Mouse (Mus musculus) lung, adult 2 months (tissue): ENCODE measurements at regions not wholly inside any gene's neighbourhood (a gene's known extent, or its start where the extent isn't known, plus 50 kb on each side); places are given as distances from the start of the nearest gene placed in this dataset.

Experiments
- DNase-seq: peaks from one replicate; pipeline ENCODE4 v3.0.0; 2022
- H3K4me1 ChIP-seq: fragments of 200-500 bp; 2 replicates; pipeline ENCODE4 v1.6.1; 2011; ENCODE audit warnings: low read length; ENCODE audit not compliant: control insufficient read depth, insufficient read depth
- H3K4me3 ChIP-seq: fragments of 200-500 bp; replicated peaks from 2 replicates; pipeline ENCODE3; 2011; ENCODE audit warnings: low read depth, mild to moderate bottlenecking, control low read depth, low read length; ENCODE audit errors: extremely low read depth
- CTCF ChIP-seq: fragments of 200-500 bp; IDR thresholded peaks from 2 replicates; pipeline ENCODE4 v1.5.1; 2011; ENCODE audit warnings: mild to moderate bottlenecking, low read length, control low read depth; ENCODE audit not compliant: insufficient read depth
- POLR2A ChIP-seq: fragments of 200-500 bp; IDR thresholded peaks from 2 replicates; pipeline ENCODE4 v1.6.1; 2011; ENCODE audit warnings: low read depth, mild to moderate bottlenecking, control low read depth, low read length, borderline replicate concordance; ENCODE audit errors: extremely low read depth
- WGBS: fragments of 180-500 bp; shearing (Covaris S2); methylation state at CpG from one replicate; pipeline ENCODE4 v1.1.7; 2018; 5-methylcytosine and 5-hydroxymethylcytosine counted together

DNA sequence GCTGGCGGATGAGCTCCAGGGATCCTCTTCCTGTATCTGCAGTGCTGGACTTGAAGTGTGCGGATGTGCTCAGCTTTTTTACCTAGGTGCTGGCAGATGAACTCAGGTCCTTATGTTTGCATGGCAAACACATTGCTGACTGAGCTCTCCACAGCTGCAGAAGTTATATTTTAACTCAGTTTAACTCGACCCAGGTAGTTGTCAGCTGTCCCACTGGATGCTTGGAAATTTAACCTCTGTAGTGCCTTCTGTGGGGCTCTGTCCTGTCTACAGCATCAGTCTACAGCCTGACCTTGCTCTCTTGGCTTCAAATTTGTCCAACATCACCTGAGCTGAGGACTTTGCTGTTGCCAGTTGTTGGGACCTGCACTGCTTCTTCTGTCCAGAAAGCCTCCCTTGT lies 139.2 kb downstream of the Ttc32 start:
- DNase-seq, result no peak

DNA sequence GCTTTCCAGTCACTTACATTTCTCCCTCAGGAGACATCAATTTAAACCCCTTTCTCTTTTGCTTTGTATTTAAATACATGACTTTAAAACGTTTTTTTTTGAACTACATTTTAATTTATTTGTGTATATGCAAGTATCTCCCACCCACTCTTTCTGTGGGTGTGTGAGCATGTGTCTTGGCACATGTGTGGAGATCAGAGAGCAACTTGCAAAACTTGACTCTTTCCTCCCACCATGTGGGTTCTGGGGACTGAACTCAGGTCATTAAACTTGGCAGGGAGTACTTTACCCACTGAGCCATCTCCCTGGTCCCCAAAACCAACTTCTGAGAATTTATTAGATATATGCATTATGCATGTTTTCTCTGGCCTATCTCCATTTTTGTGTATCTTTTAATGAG lies 143.9 kb downstream of the Ttc32 start:
- WGBS, result 8% methylated on average over 1 of the region's 1 CpGs
- no peaks in the 10 kb centered on the region for H3K4me1 ChIP-seq
- no peak for DNase-seq
- TF ChIP-seq POLR2A (no peak), CTCF (no peak)
- H3K4me3 ChIP-seq, result no peak overlapping the region

More for the DNA sequence above, 139.2 kb downstream of the Ttc32 start:
- H3K4me1 ChIP-seq, result no peaks in the 10 kb centered on the region
- TF ChIP-seq POLR2A, result no peak
- TF ChIP-seq CTCF, result no peak
- H3K4me3 ChIP-seq, result no peak overlapping the region
- 62% methylated on average over 3 of the region's 3 CpGs for WGBS

GRCm38 (mm10) chr12:9174327-9174726 lies 144.5 kb downstream of the Ttc32 start:
- H3K4me1 ChIP-seq, result no peaks in the 10 kb centered on the region
- TF ChIP-seq CTCF (no peak), POLR2A (no peak)
- H3K4me3 ChIP-seq, result no peak overlapping the region
- WGBS, result 23% methylated on average over 9 of the region's 9 CpGs
- DNase-seq, result no peak

DNA sequence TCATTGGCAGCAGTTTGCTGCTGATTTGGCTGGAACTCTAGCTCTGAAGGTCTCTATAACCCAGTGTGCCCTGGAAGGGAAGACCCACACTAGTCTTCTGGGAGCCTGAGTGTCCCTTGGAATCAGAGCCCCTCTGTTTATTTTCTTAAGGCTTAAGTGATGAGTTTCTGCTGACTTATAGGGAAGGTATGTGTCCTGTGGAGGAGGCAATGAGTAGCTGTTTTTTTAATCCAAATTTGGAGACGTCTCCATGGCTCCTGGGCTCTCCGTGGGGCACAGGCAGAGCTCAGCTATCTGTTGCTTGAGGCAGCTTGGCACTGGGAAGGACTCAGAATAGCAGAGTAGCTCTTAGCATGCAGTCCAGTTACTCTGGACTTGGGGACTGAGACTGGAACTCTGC lies 146.4 kb downstream of the Ttc32 start:
- WGBS, result 43% methylated on average over 2 of the region's 2 CpGs
- no peak for TF ChIP-seq CTCF
- TF ChIP-seq POLR2A, result no peak
- DNase-seq, result no peak
- Histone ChIP-seq H3K4me1 (no peaks in the 10 kb centered on the region), H3K4me3 (no peak overlapping the region)

- no peaks in the 10 kb centered on the region for H3K4me1 ChIP-seq
- TF ChIP-seq CTCF, result no peak
- TF ChIP-seq POLR2A, result no peak
- no peak overlapping the region for H3K4me3 ChIP-seq
- WGBS, result 37% methylated on average over 4 of the region's 4 CpGs
- DNase-seq, result no peak
These were observed 148.8 kb downstream of the Ttc32 start for GRCm38 (mm10) chr12:9178626-9179025.

GRCm38 (mm10) chr12:9180677-9181076 lies 150.9 kb downstream of the Ttc32 start:
- H3K4me1 ChIP-seq, result no peaks in the 10 kb centered on the region
- TF ChIP-seq POLR2A (no peak), CTCF (no peak)
- WGBS, result 82% methylated on average over 4 of the region's 4 CpGs
- H3K4me3 ChIP-seq, result no peak overlapping the region
- DNase-seq, result no peak

DNA sequence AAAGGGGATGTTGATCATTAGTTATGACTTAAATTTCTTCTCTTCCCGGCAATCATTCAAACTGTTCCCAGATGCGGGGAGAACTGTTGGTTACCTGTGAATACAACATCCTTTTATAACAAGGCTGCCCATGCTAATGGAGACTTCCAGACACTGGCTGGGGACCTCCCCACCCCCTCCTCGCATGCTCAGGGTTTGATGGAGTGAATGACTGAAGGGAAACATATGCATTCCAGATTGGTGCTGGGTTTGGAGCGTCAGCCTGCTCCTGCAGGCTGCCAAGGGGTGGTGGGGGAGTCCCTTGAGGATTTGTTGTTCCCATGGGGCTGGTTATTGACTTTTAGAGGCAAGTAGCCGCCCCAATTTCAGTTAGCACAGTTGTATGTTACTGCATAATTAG lies 161.9 kb downstream of the Ttc32 start:
- TF ChIP-seq CTCF (no peak), POLR2A (no peak)
- Histone ChIP-seq H3K4me1 (no peaks in the 10 kb centered on the region), H3K4me3 (no peak overlapping the region)
- no peak for DNase-seq
- 76% methylated on average over 5 of the region's 5 CpGs for WGBS

DNA sequence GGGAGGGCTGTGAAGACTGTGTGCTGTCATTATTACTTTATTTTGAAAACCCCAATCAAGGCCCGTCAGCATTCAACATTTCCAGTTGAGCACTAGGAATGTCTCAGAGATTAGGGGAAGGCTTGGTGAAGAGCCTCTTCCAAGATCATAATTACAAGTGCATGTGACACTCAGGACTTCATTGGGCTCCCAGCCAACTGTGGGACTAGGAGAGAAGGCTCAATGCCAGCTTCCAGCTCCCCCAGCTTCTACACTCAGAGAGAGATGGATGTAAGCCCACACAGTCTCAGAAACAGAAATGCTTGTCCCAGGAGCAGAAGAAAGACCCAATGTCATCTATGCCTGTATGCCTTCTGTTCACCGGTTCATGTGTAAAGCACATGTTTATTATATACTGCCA lies 169.5 kb downstream of the Ttc32 start:
- H3K4me1 ChIP-seq, result no peaks in the 10 kb centered on the region
- WGBS, result 78% methylated on average over 2 of the region's 2 CpGs
- no peak overlapping the region for H3K4me3 ChIP-seq
- TF ChIP-seq POLR2A (no peak), CTCF (no peak)
- DNase-seq, result no peak

DNA sequence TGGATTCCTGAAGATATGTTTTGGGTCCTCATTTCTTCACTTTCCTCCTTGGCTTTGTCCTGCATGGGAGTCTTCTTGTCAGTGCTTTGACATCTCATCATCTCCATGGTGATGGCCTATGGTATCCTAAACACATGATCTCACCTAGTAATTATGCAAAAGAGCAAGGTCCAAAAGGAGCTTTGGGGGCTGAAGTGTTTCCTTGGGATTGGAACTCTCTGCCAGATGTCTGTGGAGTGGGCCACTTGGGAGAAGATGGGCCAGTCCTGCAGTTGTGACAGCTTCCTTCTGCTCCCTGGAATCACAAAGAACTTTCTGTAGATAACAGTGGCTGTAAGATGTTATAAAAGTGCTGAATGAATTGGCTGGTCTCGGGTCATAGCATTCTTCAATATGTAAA lies 182.4 kb downstream of the Ttc32 start:
- Histone ChIP-seq H3K4me3 (no peak overlapping the region), H3K4me1 (no peaks in the 10 kb centered on the region)
- WGBS, result 52% methylated on average over 1 of the region's 1 CpGs
- DNase-seq, result no peak
- no peak for TF ChIP-seq CTCF

DNA sequence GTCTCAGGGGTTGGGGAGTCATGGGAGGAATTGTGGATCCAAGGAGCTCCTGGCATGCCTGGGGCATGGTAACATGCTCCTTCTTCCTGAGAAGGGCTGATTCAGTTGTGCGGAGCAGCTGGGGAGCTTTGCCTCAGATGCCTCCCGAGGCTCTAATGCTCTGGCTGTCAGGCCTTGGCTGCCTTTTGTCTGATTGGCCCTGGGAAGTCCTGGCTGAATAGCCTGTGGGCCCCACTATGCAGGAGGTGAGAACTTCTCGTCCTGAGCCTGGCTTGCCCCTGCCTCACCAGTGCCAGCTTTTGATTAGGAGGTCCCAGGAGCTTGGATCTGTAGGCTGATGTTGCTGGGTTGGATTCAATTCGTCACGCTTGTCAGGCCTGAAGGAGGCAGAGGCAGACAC lies 195.2 kb downstream of the Ttc32 start:
- 47% methylated on average over 5 of the region's 5 CpGs for WGBS
- TF ChIP-seq CTCF (no peak), POLR2A (no peak)

DNA sequence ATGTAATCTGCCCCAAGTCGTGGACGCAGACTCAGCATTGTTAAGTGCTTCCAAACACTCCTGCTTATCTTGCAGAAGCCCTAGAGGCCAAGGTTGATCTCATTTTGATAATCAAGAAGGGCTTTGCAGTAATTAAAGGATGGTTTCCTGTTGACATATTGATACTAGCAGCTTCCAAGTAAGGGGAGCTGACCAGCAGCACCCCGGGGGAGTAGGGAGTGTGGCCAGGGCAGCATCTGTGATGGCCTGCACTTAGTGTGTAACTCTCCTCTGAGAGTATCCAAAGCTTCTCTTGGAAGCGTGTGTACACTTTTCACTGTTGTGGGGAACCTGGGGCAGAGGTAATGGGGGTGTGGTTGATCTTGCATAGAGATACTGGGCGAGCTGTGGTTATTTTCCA lies 198.1 kb downstream of the Ttc32 start:
- Histone ChIP-seq H3K4me3 (no peak overlapping the region), H3K4me1 (no peaks in the 10 kb centered on the region; the same call in 1 of the 2 replicates)
- TF ChIP-seq CTCF, result no peak
- no peak for DNase-seq
- WGBS, result 69% methylated on average over 5 of the region's 5 CpGs

More for the DNA sequence above, 195.2 kb downstream of the Ttc32 start:
- no peak for DNase-seq
- H3K4me1 ChIP-seq, result no peaks in the 10 kb centered on the region; the same call in 1 of the 2 replicates
- no peak overlapping the region for H3K4me3 ChIP-seq
